Mouse (Mus musculus): ENCODE results near the gene Aida.
A peak's percentile ranks its signal among the peaks of the same experiment; 100 is the strongest.
"Not testable (repeated sequence)": the region's sequence is repeated elsewhere in the genome, so short reads cannot be mapped to it uniquely, and the experiment has no call there.

Aida gene

GRCm38 (mm10) chr1:183296465-183296864 lies at the start of gene Aida:
Gene Aida (plus strand): TSS chr1:183296590.
- DNase-seq, result peak in 1 of 2 experiments; percentile 59

GRCm38 (mm10) chr1:183248144-183248543 lies 48.2 kb upstream of the Aida start:
- no peak for DNase-seq

- no peak for DNase-seq
These were observed 45.8 kb upstream of the Aida start for GRCm38 (mm10) chr1:183250612-183251011.

GRCm38 (mm10) chr1:183251818-183252217 lies 44.6 kb upstream of the Aida start:
- DNase-seq, result no peak

- DNase-seq, result no peak
These were observed 43.8 kb upstream of the Aida start for GRCm38 (mm10) chr1:183252574-183252973.

GRCm38 (mm10) chr1:183264145-183265008 lies 32.0 kb upstream of the Aida start:
- DNase-seq, result no peak

- no peak for DNase-seq
These were observed 30.4 kb upstream of the Aida start for GRCm38 (mm10) chr1:183265921-183266467.

- DNase-seq, result no peak
These were observed 28.7 kb upstream of the Aida start for GRCm38 (mm10) chr1:183267666-183268065.

- no peak for DNase-seq
These were observed 23.2 kb upstream of the Aida start for GRCm38 (mm10) chr1:183272867-183273818.

GRCm38 (mm10) chr1:183274385-183274784 lies 22.0 kb upstream of the Aida start:
- no peak for DNase-seq

GRCm38 (mm10) chr1:183275763-183276162 lies 20.6 kb upstream of the Aida start:
- no peak for DNase-seq

- no peak for DNase-seq
These were observed 8.0 kb upstream of the Aida start for GRCm38 (mm10) chr1:183288351-183288750.

- no peak for DNase-seq
These were observed 6.8 kb upstream of the Aida start for GRCm38 (mm10) chr1:183289576-183289975.

- peak; percentile 97 for DNase-seq
These were observed 540 bp downstream of the Aida start, which contains the start of gene Brox for GRCm38 (mm10) chr1:183296877-183297383. Gene Brox (minus strand): TSS chr1:183297269.

- DNase-seq, result no peak
These were observed 1.1 kb downstream of the Aida start for GRCm38 (mm10) chr1:183297473-183297885.

GRCm38 (mm10) chr1:183297886-183298489 lies 1.6 kb downstream of the Aida start:
- no peak for DNase-seq

- peak; percentile 73 to 79 for DNase-seq
These were observed 2.8 kb downstream of the Aida start for GRCm38 (mm10) chr1:183299161-183299560.

- no peak for DNase-seq
These were observed 11.2 kb downstream of the Aida start for GRCm38 (mm10) chr1:183307555-183307954.

- no peak for DNase-seq
These were observed 12.1 kb downstream of the Aida start for GRCm38 (mm10) chr1:183308476-183308875.

- DNase-seq, result not testable (repeated sequence)
These were observed 13.2 kb downstream of the Aida start for GRCm38 (mm10) chr1:183309601-183310000.

GRCm38 (mm10) chr1:183312076-183312475 lies 15.7 kb downstream of the Aida start:
- DNase-seq, result no peak

GRCm38 (mm10) chr1:183315783-183316182 lies 19.4 kb downstream of the Aida start:
- peak in 1 of 2 experiments; percentile 31 for DNase-seq
